In genomic region chr19:46305432-46306267, GRCm38 (mm10) we compare ENCODE assay signal across 8 mouse cellular contexts. TPM values are rescaled to one million over a fixed set of nuclear protein-coding genes. Genes with fewer than 3 reads are reported as not detected.
DNase-seq lines count a peak whose midpoint lies in the region; ATAC-seq and TF ChIP-seq lines count a peak whose summit lies in the region.

No protein-coding gene starts in this region.

- peaks cover 42% of the 10 kb centered on the region for H3K4me1 ChIP-seq in embryonic facial prominence, embryonic 10.5 days
- H3K4me1 ChIP-seq in kidney, adult 2 months (ENCODE audit: control insufficient read depth, insufficient read depth, low read length), result peaks cover 5% of the 10 kb centered on the region
- H3K4me1 ChIP-seq in liver, embryonic 15.5 days (replicated peaks), result peaks cover 47% of the 10 kb centered on the region
- peaks cover 44% of the 10 kb centered on the region for H3K4me1 ChIP-seq in testis, adult 2 months (ENCODE audit: control insufficient read depth, insufficient read depth, low read length)

- H3K4me2 ChIP-seq in liver, embryonic 15.5 days, result peak overlapping the region; percentile 97

- H3K27me3 ChIP-seq in embryonic facial prominence, embryonic 10.5 days (replicated peaks; ENCODE audit: low read depth, poor library complexity, severe bottlenecking), result peaks cover 48% of the 10 kb centered on the region
- H3K27me3 ChIP-seq in kidney, adult 2 months (replicated peaks; ENCODE audit: control insufficient read depth, insufficient read depth, low read length), result no peaks in the 10 kb centered on the region
- peaks cover 33% of the 10 kb centered on the region for H3K27me3 ChIP-seq in liver, embryonic 15.5 days
- peaks cover 2% of the 10 kb centered on the region; the same call in 1 of the 2 replicates for H3K27me3 ChIP-seq in testis, adult 2 months (ENCODE audit: control insufficient read depth, insufficient read depth, low read length)

- TF ChIP-seq CTCF in kidney, adult 2 months (conservative IDR thresholded peaks at IDR 0.05; ENCODE audit: insufficient read depth, insufficient read length, low read depth, low read length), result no peak
- TF ChIP-seq CTCF in testis, adult 2 months (IDR thresholded peaks at IDR 0.05; ENCODE audit: control insufficient read depth, insufficient read depth, insufficient replicate concordance, low read depth, low read length), result no peak

- peak overlapping the region; percentile 78 for H3K9ac ChIP-seq in liver, embryonic 15.5 days

- WGBS in embryonic facial prominence, embryonic 10.5 days, result under 1% methylated on average over 43 of the region's 43 CpGs
- under 1% methylated on average over 43 of the region's 43 CpGs for WGBS in kidney, adult 2 months
- WGBS in liver, embryonic 15.5 days (ENCODE audit: insufficient replicate concordance), result under 1% methylated on average over 42 of the region's 43 CpGs

- peaks cover 12% of the 10 kb centered on the region for H3K36me3 ChIP-seq in embryonic facial prominence, embryonic 10.5 days (replicated peaks)
- H3K36me3 ChIP-seq in kidney, adult 2 months (ENCODE audit: control insufficient read depth, insufficient read depth, low read length), result no peaks in the 10 kb centered on the region
- peaks cover 9% of the 10 kb centered on the region; the same call in 1 of the 2 replicates for H3K36me3 ChIP-seq in liver, embryonic 15.5 days (replicated peaks)
- H3K36me3 ChIP-seq in testis, adult 2 months (ENCODE audit: control insufficient read depth, insufficient read depth, low read length), result no peaks in the 10 kb centered on the region

- peak overlapping the region; percentile 79 for H3K27ac ChIP-seq in embryonic facial prominence, embryonic 10.5 days (replicated peaks)
- H3K27ac ChIP-seq in kidney, adult 2 months (ENCODE audit: insufficient read depth, low read depth, low read length), result peak overlapping the region; percentile 57
- H3K27ac ChIP-seq in liver, embryonic 15.5 days (replicated peaks), result peak overlapping the region; percentile 85
- peak overlapping the region; percentile 40; the same call in 1 of the 2 replicates for H3K27ac ChIP-seq in testis, adult 2 months (ENCODE audit: control insufficient read depth, insufficient read depth, low read depth, low read length)

- DNase-seq in A20 (ENCODE audit: low read depth, low spot score) (peak; percentile 97), ZHBTc4 (ENCODE audit: low read depth, low spot score) (peak; percentile 93)
- peak; percentile 92 for DNase-seq in embryonic facial prominence, embryonic 10.5 days (ENCODE audit: low spot score)
- DNase-seq in heart, adult 8-10 months (ENCODE audit: low spot score), result peak; percentile 88
- DNase-seq in kidney, adult 2 months, result peak; percentile 93
- DNase-seq in natural killer cell, adult 2 months (ENCODE audit: low spot score in 2 of 2), result peak; percentile 93 to 94

- ATAC-seq in liver, embryonic 15.5 days (ENCODE audit: insufficient read depth), result peak; percentile 70

- TF ChIP-seq POLR2A in kidney, adult 2 months (IDR thresholded peaks at IDR 0.05; ENCODE audit: low read depth, low read length), result peak; percentile 29
- no peak for TF ChIP-seq POLR2A in testis, adult 2 months (IDR thresholded peaks at IDR 0.05; ENCODE audit: control insufficient read depth, low read depth, low read length)

- peak overlapping the region; percentile 75 for H3K4me3 ChIP-seq in embryonic facial prominence, embryonic 10.5 days
- peak overlapping the region; percentile 58 for H3K4me3 ChIP-seq in kidney, adult 2 months (ENCODE audit: insufficient read depth, low read depth, low read length)
- H3K4me3 ChIP-seq in liver, embryonic 15.5 days (replicated peaks), result peak overlapping the region; percentile 77
- peak overlapping the region; percentile 84 for H3K4me3 ChIP-seq in testis, adult 2 months (ENCODE audit: control insufficient read depth, low read depth, low read length)

- H3K9me3 ChIP-seq in embryonic facial prominence, embryonic 10.5 days, result no peaks in the 10 kb centered on the region
- no peaks in the 10 kb centered on the region for H3K9me3 ChIP-seq in liver, embryonic 15.5 days (replicated peaks)

RNA-seq across cellular contexts. Expression of gene Nfkb2, which starts 1.5 kb away (rescaled TPM):
- 5.6 and 5.7 TPM in 2 replicates for polyA plus RNA-seq in embryonic facial prominence, embryonic 10.5 days (2016; fragmentation: Nextera tagmentation; extraction: Ambion mirVana)
- 10 to 100 TPM; 17.9 to 22.3 (median 20.1) TPM for total RNA-seq in heart, adult 8-10 months (2022)
- 21.6 and 25.4 TPM in 2 replicates for polyA plus RNA-seq in kidney, adult 2 months (2012; rRNA removed)
- polyA plus RNA-seq in liver, embryonic 15.5 days (2015; fragmentation: Nextera tagmentation; extraction: Ambion mirVana), result 4.0 and 4.2 TPM in 2 replicates
- polyA plus RNA-seq in testis, adult 2 months (2012; rRNA removed), result 2.5 and 2.7 TPM in 2 replicates

RNA-seq across cellular contexts. Expression of gene Psd, which starts 21.3 kb away (rescaled TPM):
- polyA plus RNA-seq in embryonic facial prominence, embryonic 10.5 days (2016; fragmentation: Nextera tagmentation; extraction: Ambion mirVana), result 2.5 and 3.5 TPM in 2 replicates
- under 1 TPM; 0.35 to 0.86 (median 0.53) TPM for total RNA-seq in heart, adult 8-10 months (2022)
- 1.9 and 2.7 TPM in 2 replicates for polyA plus RNA-seq in kidney, adult 2 months (2012; rRNA removed)
- polyA plus RNA-seq in liver, embryonic 15.5 days (2015; fragmentation: Nextera tagmentation; extraction: Ambion mirVana), result 5.0 and 5.7 TPM in 2 replicates
- 53.7 and 65.2 TPM in 2 replicates for polyA plus RNA-seq in testis, adult 2 months (2012; rRNA removed)

RNA-seq across cellular contexts. Expression of gene Fbxl15, which starts 22.3 kb away (rescaled TPM):
- 17.1 and 17.2 TPM in 2 replicates for polyA plus RNA-seq in embryonic facial prominence, embryonic 10.5 days (2016; fragmentation: Nextera tagmentation; extraction: Ambion mirVana)
- 1 to 10 TPM; 4.0 to 6.4 (median 5.6) TPM for total RNA-seq in heart, adult 8-10 months (2022)
- 26.1 and 35.8 TPM in 2 replicates for polyA plus RNA-seq in kidney, adult 2 months (2012; rRNA removed)
- polyA plus RNA-seq in liver, embryonic 15.5 days (2015; fragmentation: Nextera tagmentation; extraction: Ambion mirVana), result 12.2 and 12.4 TPM in 2 replicates
- polyA plus RNA-seq in testis, adult 2 months (2012; rRNA removed), result 21.5 and 23.5 TPM in 2 replicates

RNA-seq across cellular contexts. Expression of gene Cuedc2, which starts 32.9 kb away (rescaled TPM):
- 204 and 208 TPM in 2 replicates for polyA plus RNA-seq in embryonic facial prominence, embryonic 10.5 days (2016; fragmentation: Nextera tagmentation; extraction: Ambion mirVana)
- total RNA-seq in heart, adult 8-10 months (2022), result 10 to 100 TPM; 76.5 to 91.0 (median 83.5) TPM
- 69.8 and 72.0 TPM in 2 replicates for polyA plus RNA-seq in kidney, adult 2 months (2012; rRNA removed)
- polyA plus RNA-seq in liver, embryonic 15.5 days (2015; fragmentation: Nextera tagmentation; extraction: Ambion mirVana), result 73.0 and 82.8 TPM in 2 replicates
- 24.5 and 28.4 TPM in 2 replicates for polyA plus RNA-seq in testis, adult 2 months (2012; rRNA removed)

RNA-seq across cellular contexts. Expression of gene Mfsd13a, which starts 35.3 kb away (rescaled TPM):
- polyA plus RNA-seq in embryonic facial prominence, embryonic 10.5 days (2016; fragmentation: Nextera tagmentation; extraction: Ambion mirVana), result 8.0 and 8.4 TPM in 2 replicates
- 1 to 10 TPM; 3.7 to 4.5 (median 3.8) TPM for total RNA-seq in heart, adult 8-10 months (2022)
- 34.7 and 43.8 TPM in 2 replicates for polyA plus RNA-seq in kidney, adult 2 months (2012; rRNA removed)
- 12.5 and 14.8 TPM in 2 replicates for polyA plus RNA-seq in liver, embryonic 15.5 days (2015; fragmentation: Nextera tagmentation; extraction: Ambion mirVana)
- 20.0 and 24.3 TPM in 2 replicates for polyA plus RNA-seq in testis, adult 2 months (2012; rRNA removed)

Comparison
In these comparisons a context has a peak if more than half of its experiments do, and no peak if none do; other contexts are left out.
1. Peak in every context shown above with its lines: DNase-seq, ATAC-seq, H3K4me3 ChIP-seq and H3K27ac ChIP-seq.